Mouse (Mus musculus) hindbrain, embryonic 11.5 days (tissue): ENCODE data around the gene Tgfbr3. TPM values are rescaled to one million over a fixed set of nuclear protein-coding genes. Genes with fewer than 3 reads are reported as not detected.

Experiments
- ATAC-seq: fragments of 200-750 bp; cut with Nextera tagmentation; 2 replicates; pipeline ENCODE4 v1.8.0; 2017; ENCODE audit warnings: mild to moderate bottlenecking, moderate TSS enrichment, moderate library complexity; ENCODE audit not compliant: low FRiP score
- DNase-seq: peaks from one replicate; pipeline ENCODE4 v3.0.0-alpha.2; 2015; ENCODE audit warnings: low spot score
- H3K27ac ChIP-seq: fragments of 300-500 bp; sonication (generic); 2 replicates; pipeline ENCODE4 v1.5.1; 2014; ENCODE audit warnings: mild to moderate bottlenecking, low read depth, low read length
- H3K27me3 ChIP-seq: fragments of 300-500 bp; sonication (generic); 2 replicates; pipeline ENCODE4 v1.6.1; 2014; ENCODE audit warnings: mild to moderate bottlenecking, low read length, moderate library complexity, mixed read lengths; ENCODE audit not compliant: control insufficient read depth, insufficient read depth
- H3K36me3 ChIP-seq: fragments of 300-500 bp; sonication (generic); 2 replicates; pipeline ENCODE4 v1.6.1; 2014; ENCODE audit warnings: mild to moderate bottlenecking, low read length, moderate library complexity, mixed read lengths; ENCODE audit not compliant: control insufficient read depth, insufficient read depth
- H3K4me1 ChIP-seq: fragments of 300-500 bp; sonication (generic); replicated peaks from 2 replicates; pipeline ENCODE4 v1.6.1; 2014; ENCODE audit warnings: low read length, mixed read lengths; ENCODE audit not compliant: control insufficient read depth, insufficient read depth
- H3K4me2 ChIP-seq: fragments of 300-500 bp; sonication (generic); replicated peaks from 2 replicates; pipeline ENCODE4 v1.6.1; 2014; ENCODE audit warnings: mild to moderate bottlenecking, low read depth, low read length
- H3K4me3 ChIP-seq: fragments of 300-500 bp; sonication (generic); 2 replicates; pipeline ENCODE4 v1.5.1; 2014; ENCODE audit warnings: low read depth, low read length
- H3K9ac ChIP-seq: fragments of 300-500 bp; sonication (generic); 2 replicates; pipeline ENCODE4 v1.6.1; 2014; ENCODE audit warnings: low read depth, low read length
- H3K9me3 ChIP-seq: fragments of 300-500 bp; sonication (generic); 2 replicates; pipeline ENCODE4 v1.6.1; 2016; ENCODE audit warnings: low read length; ENCODE audit not compliant: control insufficient read depth
- WGBS: fragments of 180-500 bp; shearing (Covaris S2); extraction: QIAGEN DNeasy Blood & Tissue Kit; methylation state at CpG from one replicate; pipeline ENCODE4 v1.1.7; 2014; 5-methylcytosine and 5-hydroxymethylcytosine counted together
- polyA plus RNA-seq: library from polyadenylated mRNA; unstranded; fragments of >200 nt; fragmentation: Nextera tagmentation; extraction: Ambion mirVana; gene quantifications from 2 replicates; pipeline ENCODE4 v1.2.1, GENCODE M21; 2014

Gene Tgfbr3
- polyA plus RNA-seq, 1 experiment from 2014 or later = 9.6 TPM

DNA sequence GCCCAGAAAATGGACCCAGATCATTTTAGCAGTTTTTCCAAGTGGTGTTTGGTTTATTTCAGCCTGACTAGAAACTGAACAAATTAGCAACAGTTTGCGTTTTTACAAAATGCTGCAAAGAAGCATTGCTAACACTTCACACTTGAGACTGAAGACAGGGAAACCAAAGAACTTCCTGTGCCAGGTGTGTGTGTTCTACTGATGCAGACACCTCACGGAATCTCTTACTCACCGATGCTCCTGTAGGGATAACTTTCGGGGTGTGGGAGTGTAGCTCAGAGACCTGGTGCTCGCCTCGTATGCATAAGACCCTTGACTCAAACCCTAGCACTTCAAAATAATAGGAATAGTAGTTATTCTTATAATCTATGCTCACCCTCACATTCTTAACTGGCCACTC lies 3.9 kb downstream of the Tgfbr3 start:
- no peak overlapping the region for H3K4me2 ChIP-seq
- H3K9me3 ChIP-seq = no peaks in the 10 kb centered on the region
- H3K27me3 ChIP-seq = peaks cover 11% of the 10 kb centered on the region
- DNase-seq = no peak
- H3K4me3 ChIP-seq = no peak overlapping the region
- no peak for ATAC-seq
- WGBS = 88% methylated on average over 6 of the region's 6 CpGs
- H3K9ac ChIP-seq = no peak overlapping the region
- no peaks in the 10 kb centered on the region for H3K36me3 ChIP-seq
- H3K4me1 ChIP-seq = no peaks in the 10 kb centered on the region
- no peak overlapping the region for H3K27ac ChIP-seq

DNA sequence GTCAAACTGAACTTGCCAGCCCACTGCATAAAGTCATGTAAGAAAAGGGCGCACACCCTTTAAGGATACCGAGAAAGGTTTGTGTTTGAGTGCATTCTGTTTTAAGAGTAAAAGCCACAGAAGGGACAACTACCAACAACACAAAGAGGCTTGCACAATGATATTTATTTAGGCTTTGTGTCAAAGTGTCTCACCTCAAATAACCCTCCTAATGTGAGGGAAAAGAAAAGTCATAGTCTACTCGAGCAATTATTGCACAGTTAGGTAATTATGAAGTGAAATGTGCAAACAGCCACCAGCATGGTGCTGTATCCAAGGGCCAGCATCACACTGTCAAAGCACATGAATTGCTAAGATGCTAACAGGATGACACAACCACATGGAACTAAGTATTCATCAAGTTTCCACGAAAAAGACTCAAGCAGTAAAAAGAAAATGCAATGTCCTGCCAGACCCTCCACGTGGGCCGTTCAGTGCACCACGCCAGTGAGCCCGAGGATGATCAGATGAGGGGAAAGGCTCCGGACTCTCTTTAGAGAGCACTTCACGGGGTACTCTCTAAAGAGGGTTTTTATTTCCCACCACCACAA lies 5.4 kb downstream of the Tgfbr3 start:
- 82% methylated on average over 10 of the region's 10 CpGs for WGBS
- H3K9ac ChIP-seq = no peak overlapping the region
- H3K4me3 ChIP-seq = no peak overlapping the region
- H3K9me3 ChIP-seq = no peaks in the 10 kb centered on the region
- H3K27me3 ChIP-seq = peaks cover 11% of the 10 kb centered on the region
- no peak overlapping the region for H3K27ac ChIP-seq
- ATAC-seq (no peak), DNase-seq (no peak)
- H3K36me3 ChIP-seq = no peaks in the 10 kb centered on the region
- no peaks in the 10 kb centered on the region for H3K4me1 ChIP-seq
- no peak overlapping the region for H3K4me2 ChIP-seq

DNA sequence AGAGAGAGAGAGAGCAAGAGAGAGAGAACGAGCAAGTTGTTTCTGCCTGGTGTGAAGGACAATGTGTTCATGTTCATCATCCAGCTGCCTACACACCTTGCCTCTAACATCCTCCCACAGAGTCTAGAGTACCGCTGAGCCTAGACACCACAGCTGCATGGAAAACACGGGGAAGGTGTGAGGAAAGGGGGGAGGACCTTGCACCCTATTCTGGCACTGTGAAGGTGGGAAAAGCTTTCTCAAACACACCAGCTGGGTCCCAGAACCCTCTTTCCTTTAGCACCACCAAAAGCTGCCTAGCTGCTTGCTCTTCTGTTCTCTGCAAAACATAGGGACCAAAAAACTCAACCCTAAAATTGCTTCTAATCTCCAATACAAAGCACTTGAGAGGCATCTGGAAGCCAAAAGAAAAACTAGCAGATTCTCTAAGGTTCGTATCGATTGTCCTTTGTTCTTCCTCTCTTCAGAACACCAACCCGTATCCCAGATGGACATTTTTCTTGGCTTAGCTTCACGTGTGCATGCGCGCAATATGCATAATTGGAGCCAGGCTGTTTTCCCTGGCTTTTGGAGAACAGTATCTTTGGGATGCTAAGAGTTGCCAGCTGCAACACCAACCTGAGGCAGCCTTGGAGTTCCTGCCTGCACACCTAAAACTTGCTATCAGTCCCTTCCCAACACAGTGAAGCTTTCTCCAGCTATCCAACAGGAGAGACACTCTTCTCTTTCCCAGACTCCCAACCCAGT lies 6.7 kb downstream of the Tgfbr3 start:
- Histone ChIP-seq H3K9ac (no peak overlapping the region), H3K36me3 (no peaks in the 10 kb centered on the region), H3K27ac (no peak overlapping the region), H3K4me2 (no peak overlapping the region), H3K27me3 (no peaks in the 10 kb centered on the region), H3K4me3 (no peak overlapping the region), H3K4me1 (no peaks in the 10 kb centered on the region), H3K9me3 (no peaks in the 10 kb centered on the region)
- ATAC-seq (no peak), DNase-seq (no peak)
- 75% methylated on average over 9 of the region's 9 CpGs for WGBS

DNA sequence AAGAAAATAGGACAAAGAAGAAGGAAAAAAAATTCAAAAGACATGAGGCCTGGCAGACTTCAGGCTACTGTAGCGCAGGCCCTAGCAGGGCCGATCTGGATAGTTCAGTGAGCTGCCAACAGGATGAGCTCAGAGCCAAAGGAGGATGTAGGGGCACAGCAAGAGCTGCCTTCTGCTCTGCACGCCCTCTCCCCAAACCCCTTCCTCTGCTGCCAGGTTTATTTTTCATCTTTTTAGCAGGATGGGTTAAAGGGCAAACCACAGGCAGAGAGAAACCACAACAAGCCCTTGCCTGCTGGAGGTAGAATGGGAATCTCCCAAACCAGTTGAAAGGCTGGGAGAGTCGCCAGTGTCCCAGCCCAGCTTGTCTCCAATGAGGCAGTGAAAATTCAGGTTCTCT lies 10.2 kb downstream of the Tgfbr3 start:
- no peak overlapping the region for H3K9ac ChIP-seq
- DNase-seq = no peak
- no peak overlapping the region for H3K27ac ChIP-seq
- no peaks in the 10 kb centered on the region for H3K9me3 ChIP-seq
- no peaks in the 10 kb centered on the region for H3K27me3 ChIP-seq
- WGBS = 76% methylated on average over 4 of the region's 4 CpGs
- no peaks in the 10 kb centered on the region for H3K4me1 ChIP-seq
- no peak overlapping the region for H3K4me3 ChIP-seq
- H3K36me3 ChIP-seq = no peaks in the 10 kb centered on the region
- no peak for ATAC-seq
- no peak overlapping the region for H3K4me2 ChIP-seq

DNA sequence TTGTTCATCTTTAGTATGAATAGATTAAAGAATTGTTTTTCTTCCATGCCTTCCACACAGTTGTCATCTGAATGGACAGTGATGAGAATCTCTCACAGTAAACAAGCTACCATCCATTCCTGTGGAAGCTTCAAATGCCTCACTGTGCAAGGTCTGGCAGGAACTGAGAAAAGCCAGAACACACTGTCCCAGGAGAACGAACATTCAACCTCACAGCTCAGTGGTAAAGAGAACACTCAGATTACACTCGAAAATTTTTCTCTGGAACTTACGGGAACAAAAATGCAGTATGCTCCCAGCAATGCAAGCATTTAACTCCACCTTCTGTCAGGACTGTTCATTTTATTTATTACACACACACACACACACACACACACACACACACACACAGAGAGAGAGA lies 13.2 kb downstream of the Tgfbr3 start:
- DNase-seq = no peak
- 71% methylated on average over 3 of the region's 3 CpGs for WGBS
- H3K36me3 ChIP-seq = no peaks in the 10 kb centered on the region

DNA sequence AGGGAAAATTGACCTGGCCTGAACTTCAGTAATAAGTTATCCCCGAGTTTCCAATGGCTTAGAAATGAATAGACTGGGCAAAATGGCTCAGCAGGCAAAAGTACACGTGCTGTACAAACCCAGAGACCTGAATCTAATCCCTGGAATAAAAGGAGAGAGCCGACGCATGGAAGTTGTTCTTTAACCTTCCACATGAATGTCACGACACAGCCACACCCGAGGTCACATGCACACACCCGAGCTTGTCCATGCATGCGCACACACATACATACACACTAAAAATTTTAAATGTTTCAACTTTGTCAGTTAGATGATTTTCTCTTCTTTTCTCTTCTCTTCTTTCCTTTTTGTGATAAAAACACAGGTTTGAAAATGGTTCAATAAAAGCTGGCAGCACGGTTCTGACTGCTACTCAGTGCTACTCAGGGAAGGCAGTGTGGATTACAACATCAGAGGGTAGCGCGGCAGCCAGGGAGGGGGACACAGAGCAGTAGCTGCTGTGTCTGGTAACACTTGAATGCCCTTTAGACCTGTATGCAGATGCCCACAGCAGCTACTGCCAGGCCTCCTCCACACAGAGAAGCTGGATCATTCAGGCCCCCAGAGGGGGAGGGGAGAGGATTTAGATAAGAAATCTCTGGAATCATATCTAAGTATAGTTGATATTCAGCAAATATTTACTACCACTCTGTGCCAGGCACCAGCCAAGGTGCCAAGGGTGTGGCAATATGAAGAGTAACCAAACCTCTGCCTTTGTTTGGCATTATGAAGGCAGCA lies 17.0 kb downstream of the Tgfbr3 start:
- 58% methylated on average over 11 of the region's 11 CpGs for WGBS
- H3K9me3 ChIP-seq = no peaks in the 10 kb centered on the region
- H3K4me3 ChIP-seq = no peak overlapping the region
- H3K27me3 ChIP-seq = no peaks in the 10 kb centered on the region
- no peak overlapping the region for H3K9ac ChIP-seq
- no peak overlapping the region for H3K27ac ChIP-seq
- ATAC-seq (no peak), DNase-seq (no peak)
- 0 out of 2 replicates have a peak, but pooled peaks cover 2% of the 10 kb centered on the region for H3K4me1 ChIP-seq
- no peak overlapping the region for H3K4me2 ChIP-seq
- H3K36me3 ChIP-seq = no peaks in the 10 kb centered on the region

More for the DNA sequence above, 13.2 kb downstream of the Tgfbr3 start:
- Histone ChIP-seq H3K4me1 (no peaks in the 10 kb centered on the region), H3K27ac (no peak overlapping the region), H3K4me3 (no peak overlapping the region), H3K4me2 (no peak overlapping the region), H3K9ac (no peak overlapping the region), H3K27me3 (no peaks in the 10 kb centered on the region), H3K9me3 (no peaks in the 10 kb centered on the region)
- ATAC-seq = no peak

DNA sequence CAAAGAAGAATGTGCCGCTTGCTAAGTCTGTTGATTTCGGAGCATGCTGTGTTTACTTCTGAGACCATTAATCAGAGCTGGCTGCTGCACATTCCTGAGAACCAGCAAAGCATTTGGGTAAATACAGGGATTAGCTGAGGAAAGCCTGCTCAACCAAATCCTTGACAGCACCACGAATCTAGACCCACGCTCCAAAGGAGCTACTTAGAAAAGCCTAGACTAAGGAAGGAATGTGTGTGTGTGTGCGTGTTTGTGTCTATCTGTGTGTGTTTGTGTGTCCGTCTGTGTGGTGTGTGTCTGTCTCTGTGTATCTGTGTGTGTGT lies 20.5 kb downstream of the Tgfbr3 start:
- no peak for ATAC-seq
- no peak overlapping the region for H3K27ac ChIP-seq

DNA sequence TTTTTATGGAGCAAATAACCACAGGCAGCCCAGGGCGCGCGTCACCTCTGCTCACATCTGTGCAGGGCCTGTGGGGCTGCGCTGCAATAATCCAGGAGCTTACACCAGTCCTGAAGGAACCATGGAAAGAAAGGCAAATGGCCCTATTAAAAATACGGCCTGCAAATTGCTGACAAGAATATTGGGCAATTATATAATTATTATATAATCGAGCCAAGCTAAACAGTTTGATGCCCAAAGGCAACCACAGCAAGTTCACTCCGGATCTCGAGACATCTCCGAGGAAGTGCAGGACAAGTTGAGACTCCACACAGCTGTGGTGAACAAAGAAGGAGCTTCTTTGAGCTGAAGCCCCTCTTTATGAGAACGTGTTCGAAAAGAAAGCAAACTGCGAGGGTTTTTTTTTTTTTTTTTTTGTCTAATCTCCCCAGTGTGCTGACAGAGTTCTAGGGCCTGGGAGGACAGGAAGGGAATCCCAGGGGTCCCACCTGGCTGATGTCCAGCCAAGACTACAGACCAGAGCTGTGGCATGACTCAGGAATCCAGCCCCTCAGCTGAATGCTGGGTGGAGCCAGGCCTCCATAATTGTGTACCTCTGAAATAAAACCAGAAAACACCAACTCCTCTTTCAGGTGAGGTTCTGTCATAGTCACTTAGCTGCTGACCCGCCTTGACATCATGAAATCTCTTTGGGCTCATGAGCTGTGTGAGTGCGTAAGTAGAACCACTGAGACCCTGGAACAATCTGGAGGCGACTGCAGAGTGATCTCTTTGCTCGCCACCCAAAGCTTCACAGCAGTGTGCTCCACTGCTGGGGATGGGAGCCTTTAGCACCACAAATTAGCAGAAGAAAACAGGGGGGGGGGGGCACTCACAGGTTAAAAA lies 21.1 kb downstream of the Tgfbr3 start:
- 49% methylated on average over 16 of the region's 16 CpGs for WGBS
- DNase-seq (peak; percentile 21), ATAC-seq (no peak)
- H3K27me3 ChIP-seq = no peaks in the 10 kb centered on the region
- no peak overlapping the region for H3K27ac ChIP-seq
- no peak overlapping the region for H3K4me2 ChIP-seq
- H3K9me3 ChIP-seq = no peaks in the 10 kb centered on the region
- 0 out of 2 replicates have a peak, but pooled peaks cover 2% of the 10 kb centered on the region for H3K4me1 ChIP-seq
- H3K4me3 ChIP-seq = no peak overlapping the region
- H3K9ac ChIP-seq = no peak overlapping the region
- no peaks in the 10 kb centered on the region for H3K36me3 ChIP-seq

More for the DNA sequence above, 20.5 kb downstream of the Tgfbr3 start:
- 22% methylated on average over 6 of the region's 6 CpGs for WGBS
- H3K9ac ChIP-seq = no peak overlapping the region
- no peak for DNase-seq
- H3K4me3 ChIP-seq = no peak overlapping the region
- H3K27me3 ChIP-seq = no peaks in the 10 kb centered on the region
- H3K4me2 ChIP-seq = no peak overlapping the region
- H3K36me3 ChIP-seq = no peaks in the 10 kb centered on the region
- 0 out of 2 replicates have a peak, but pooled peaks cover 2% of the 10 kb centered on the region for H3K4me1 ChIP-seq
- no peaks in the 10 kb centered on the region for H3K9me3 ChIP-seq
